Mouse (Mus musculus): Measurements from ENCODE around the gene Arid1b. TPM values are rescaled to one million over a fixed set of nuclear protein-coding genes. Genes with fewer than 3 reads are reported as not detected.
"Not testable (repeated sequence)": the region's sequence is repeated elsewhere in the genome, so short reads cannot be mapped to it uniquely, and the experiment has no call there.

Arid1b gene
- polyA plus RNA-seq, 1 experiment from 2014 or later = 8.7 TPM

- 83% methylated on average over 6 of the region's 6 CpGs for WGBS
- peaks cover 26 to 71% of the 10 kb centered on the region in 2 experiments for H3K4me1 ChIP-seq (ENCODE audit: control insufficient read depth in 2 of 2, insufficient read depth in 2 of 2, low read length in 2 of 2)
Observed at GRCm38 (mm10) chr17:5085004-5085403, 90.9 kb downstream of the Arid1b start.

GRCm38 (mm10) chr17:5085942-5086341 lies 91.8 kb downstream of the Arid1b start:
- Histone ChIP-seq H3K4me1 (ENCODE audit: control insufficient read depth in 2 of 2, insufficient read depth in 2 of 2, low read length in 2 of 2) (peaks cover 26 to 65% of the 10 kb centered on the region in 2 experiments), H3K9ac (ENCODE audit: low read length) (peak overlapping the region; percentile 55), H3K4me3 (ENCODE audit: control insufficient read depth in 1 of 2, insufficient read depth in 1 of 2, low read depth in 1 of 2, low read length in 2 of 2) (no peak overlapping the region), H3K27me3 (ENCODE audit: control insufficient read depth, insufficient read depth, low read length) (no peaks in the 10 kb centered on the region), H3K27ac (replicated peaks in 1 of 2; ENCODE audit: control insufficient read depth in 1 of 2, insufficient read depth in 1 of 2, low read depth in 2 of 2, low read length in 2 of 2) (peak overlapping the region; percentile 40 to 68), H3K4me2 (ENCODE audit: low read length) (peak overlapping the region; percentile 46), H3K36me3 (ENCODE audit: control insufficient read depth, insufficient read depth, low read length) (no peaks in the 10 kb centered on the region), H3K9me3 (ENCODE audit: control insufficient read depth, low read length) (no peaks in the 10 kb centered on the region)
- WGBS = 7% methylated on average over 5 of the region's 5 CpGs
- ATAC-seq (ENCODE audit: insufficient number of reproducible peaks, insufficient read depth, low FRiP score, low read depth) = peak; percentile 88

More at GRCm38 (mm10) chr17:5085004-5085403, 90.9 kb downstream of the Arid1b start:
- Histone ChIP-seq H3K27ac (replicated peaks in 1 of 2; ENCODE audit: control insufficient read depth in 1 of 2, insufficient read depth in 1 of 2, low read depth in 2 of 2, low read length in 2 of 2) (no peak overlapping the region), H3K27me3 (ENCODE audit: control insufficient read depth, insufficient read depth, low read length) (no peaks in the 10 kb centered on the region), H3K4me2 (ENCODE audit: low read length) (no peak overlapping the region), H3K4me3 (ENCODE audit: control insufficient read depth in 1 of 2, insufficient read depth in 1 of 2, low read depth in 1 of 2, low read length in 2 of 2) (no peak overlapping the region), H3K9ac (ENCODE audit: low read length) (no peak overlapping the region), H3K36me3 (ENCODE audit: control insufficient read depth, insufficient read depth, low read length) (no peaks in the 10 kb centered on the region), H3K9me3 (ENCODE audit: control insufficient read depth, low read length) (no peaks in the 10 kb centered on the region)
- no peak for ATAC-seq (ENCODE audit: insufficient number of reproducible peaks, insufficient read depth, low FRiP score, low read depth)

DNA sequence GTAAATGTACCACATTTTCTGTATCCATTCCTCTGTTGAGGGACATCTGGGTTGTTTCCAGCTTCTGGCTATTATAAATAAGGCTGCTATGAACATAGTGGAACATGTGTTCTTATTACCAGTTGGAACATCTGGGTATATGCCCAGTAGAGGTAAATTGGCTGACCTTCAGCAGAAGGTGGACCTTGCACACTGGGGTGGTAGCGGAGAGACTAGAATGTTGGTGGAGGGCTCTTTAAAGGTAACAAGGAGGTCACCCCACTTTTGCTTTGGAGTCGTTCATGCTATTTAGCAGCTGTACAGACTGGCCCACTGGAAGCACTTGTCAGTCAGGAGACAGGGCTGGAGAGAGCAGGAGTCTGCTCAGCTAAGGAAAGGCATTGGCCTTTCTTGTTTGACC lies 94.1 kb downstream of the Arid1b start:
- not testable (repeated sequence) for ATAC-seq (ENCODE audit: insufficient number of reproducible peaks, insufficient read depth, low FRiP score, low read depth); H3K27ac ChIP-seq (replicated peaks in 1 of 2; ENCODE audit: control insufficient read depth in 1 of 2, insufficient read depth in 1 of 2, low read depth in 2 of 2, low read length in 2 of 2); H3K9me3 ChIP-seq (ENCODE audit: control insufficient read depth, low read length); H3K27me3 ChIP-seq (ENCODE audit: control insufficient read depth, insufficient read depth, low read length); H3K4me3 ChIP-seq (ENCODE audit: control insufficient read depth in 1 of 2, insufficient read depth in 1 of 2, low read depth in 1 of 2, low read length in 2 of 2); H3K9ac ChIP-seq (ENCODE audit: low read length); H3K36me3 ChIP-seq (ENCODE audit: control insufficient read depth, insufficient read depth, low read length); H3K4me2 ChIP-seq (ENCODE audit: low read length)
- peaks cover 16 to 43% of the 10 kb centered on the region in 2 experiments for H3K4me1 ChIP-seq (ENCODE audit: control insufficient read depth in 2 of 2, insufficient read depth in 2 of 2, low read length in 2 of 2)
- 84% methylated on average over 2 of the region's 2 CpGs for WGBS

GRCm38 (mm10) chr17:5088822-5089221 lies 94.7 kb downstream of the Arid1b start:
- H3K4me3 ChIP-seq (ENCODE audit: control insufficient read depth in 1 of 2, insufficient read depth in 1 of 2, low read depth in 1 of 2, low read length in 2 of 2) = no peak overlapping the region
- no peak for ATAC-seq (ENCODE audit: insufficient number of reproducible peaks, insufficient read depth, low FRiP score, low read depth)
- no peaks in the 10 kb centered on the region for H3K9me3 ChIP-seq (ENCODE audit: control insufficient read depth, low read length)
- H3K4me1 ChIP-seq (ENCODE audit: control insufficient read depth in 2 of 2, insufficient read depth in 2 of 2, low read length in 2 of 2) = peaks cover 16 to 40% of the 10 kb centered on the region in 2 experiments
- H3K27me3 ChIP-seq (ENCODE audit: control insufficient read depth, insufficient read depth, low read length) = no peaks in the 10 kb centered on the region
- H3K27ac ChIP-seq (replicated peaks in 1 of 2; ENCODE audit: control insufficient read depth in 1 of 2, insufficient read depth in 1 of 2, low read depth in 2 of 2, low read length in 2 of 2) = no peak overlapping the region
- no peak overlapping the region for H3K9ac ChIP-seq (ENCODE audit: low read length)
- no peak overlapping the region for H3K4me2 ChIP-seq (ENCODE audit: low read length)
- H3K36me3 ChIP-seq (ENCODE audit: control insufficient read depth, insufficient read depth, low read length) = 0 out of 2 replicates have a peak, but pooled peaks cover 3% of the 10 kb centered on the region
- WGBS = 75% methylated on average over 5 of the region's 5 CpGs

DNA sequence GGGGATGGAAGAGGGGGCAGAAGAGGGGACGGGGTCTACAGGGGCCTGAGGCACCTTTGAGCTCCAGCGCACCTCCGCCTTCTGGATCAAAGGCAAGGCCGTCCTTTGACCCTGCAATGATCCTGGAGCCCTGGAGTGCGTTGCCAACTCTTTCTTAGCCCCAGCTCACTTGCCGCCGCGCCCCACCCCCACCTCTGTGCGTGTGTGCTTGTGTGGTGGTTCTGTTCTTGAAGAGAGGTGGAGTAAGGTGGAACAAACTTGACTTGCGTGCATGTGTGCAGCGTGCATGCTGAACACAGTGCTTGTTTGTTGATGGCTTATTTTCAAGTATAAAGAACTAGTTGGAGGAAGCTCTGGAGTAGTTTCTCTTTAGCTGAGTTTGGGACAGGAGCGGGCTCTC lies 95.4 kb downstream of the Arid1b start:
- Histone ChIP-seq H3K9ac (ENCODE audit: low read length) (no peak overlapping the region), H3K4me1 (ENCODE audit: control insufficient read depth in 2 of 2, insufficient read depth in 2 of 2, low read length in 2 of 2) (peaks cover 16 to 33% of the 10 kb centered on the region in 2 experiments)
- ATAC-seq (ENCODE audit: insufficient number of reproducible peaks, insufficient read depth, low FRiP score, low read depth) = no peak

DNA sequence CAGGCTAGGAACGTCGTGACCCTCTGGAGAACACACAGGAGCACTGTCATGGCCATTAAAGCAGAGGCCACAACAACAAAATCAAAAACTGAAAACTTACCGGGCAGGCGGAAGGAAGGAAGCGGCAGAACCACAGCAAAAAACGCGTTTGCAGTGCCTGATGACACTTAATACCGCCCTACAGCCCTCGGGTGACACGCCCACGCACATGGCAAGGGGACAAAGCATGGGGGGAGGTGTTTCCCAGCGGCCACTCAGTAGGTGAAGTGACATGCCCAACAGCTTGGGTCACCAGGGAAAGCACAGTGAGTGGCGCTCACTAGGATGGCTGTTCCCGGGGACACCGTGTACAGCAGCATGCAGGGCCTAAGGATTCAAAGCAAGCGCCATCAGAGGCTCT lies 97.4 kb downstream of the Arid1b start:
- H3K9ac ChIP-seq (ENCODE audit: low read length) = no peak overlapping the region
- no peak overlapping the region for H3K4me2 ChIP-seq (ENCODE audit: low read length)
- H3K4me3 ChIP-seq (ENCODE audit: control insufficient read depth in 1 of 2, insufficient read depth in 1 of 2, low read depth in 1 of 2, low read length in 2 of 2) = no peak overlapping the region
- H3K9me3 ChIP-seq (ENCODE audit: control insufficient read depth, low read length) = no peaks in the 10 kb centered on the region
- peaks cover 9 to 15% of the 10 kb centered on the region in 2 experiments for H3K4me1 ChIP-seq (ENCODE audit: control insufficient read depth in 2 of 2, insufficient read depth in 2 of 2, low read length in 2 of 2)
- no peak for ATAC-seq (ENCODE audit: insufficient number of reproducible peaks, insufficient read depth, low FRiP score, low read depth)
- H3K27ac ChIP-seq (replicated peaks in 1 of 2; ENCODE audit: control insufficient read depth in 1 of 2, insufficient read depth in 1 of 2, low read depth in 2 of 2, low read length in 2 of 2) = no peak overlapping the region
- peaks cover 5% of the 10 kb centered on the region; the same call in 1 of the 2 replicates for H3K27me3 ChIP-seq (ENCODE audit: control insufficient read depth, insufficient read depth, low read length)
- 0 out of 2 replicates have a peak, but pooled peaks cover 3% of the 10 kb centered on the region for H3K36me3 ChIP-seq (ENCODE audit: control insufficient read depth, insufficient read depth, low read length)
- 84% methylated on average over 16 of the region's 16 CpGs for WGBS

More for the DNA sequence above, 95.4 kb downstream of the Arid1b start:
- 29% methylated on average over 12 of the region's 12 CpGs for WGBS
- Histone ChIP-seq H3K9me3 (ENCODE audit: control insufficient read depth, low read length) (no peaks in the 10 kb centered on the region), H3K27me3 (ENCODE audit: control insufficient read depth, insufficient read depth, low read length) (no peaks in the 10 kb centered on the region), H3K36me3 (ENCODE audit: control insufficient read depth, insufficient read depth, low read length) (0 out of 2 replicates have a peak, but pooled peaks cover 3% of the 10 kb centered on the region), H3K4me3 (ENCODE audit: control insufficient read depth in 1 of 2, insufficient read depth in 1 of 2, low read depth in 1 of 2, low read length in 2 of 2) (no peak overlapping the region), H3K4me2 (ENCODE audit: low read length) (peak overlapping the region; percentile 22), H3K27ac (replicated peaks in 1 of 2; ENCODE audit: control insufficient read depth in 1 of 2, insufficient read depth in 1 of 2, low read depth in 2 of 2, low read length in 2 of 2) (no peak overlapping the region)

DNA sequence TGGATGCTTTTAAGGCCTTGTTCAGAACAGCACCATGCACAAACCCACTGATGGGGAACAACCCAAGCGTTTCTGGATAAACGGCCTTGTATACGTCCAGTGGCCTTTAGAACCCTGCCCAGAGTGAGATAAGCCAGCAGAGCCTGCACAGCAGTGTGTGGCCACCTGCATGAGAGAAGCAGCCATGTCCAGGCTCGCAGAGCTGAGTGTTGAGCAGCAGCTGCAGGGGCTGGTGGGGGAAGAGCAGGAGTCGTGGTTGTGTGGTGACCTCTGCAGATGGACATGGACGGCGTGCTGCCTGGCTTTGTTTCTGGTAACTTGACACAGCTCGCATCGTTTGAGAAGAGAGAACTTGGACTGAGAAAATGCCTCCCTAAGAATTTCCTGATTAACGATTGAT lies 97.8 kb downstream of the Arid1b start:
- Histone ChIP-seq H3K36me3 (ENCODE audit: control insufficient read depth, insufficient read depth, low read length) (0 out of 2 replicates have a peak, but pooled peaks cover 3% of the 10 kb centered on the region), H3K4me3 (ENCODE audit: control insufficient read depth in 1 of 2, insufficient read depth in 1 of 2, low read depth in 1 of 2, low read length in 2 of 2) (no peak overlapping the region), H3K27me3 (ENCODE audit: control insufficient read depth, insufficient read depth, low read length) (peaks cover 5% of the 10 kb centered on the region; the same call in 1 of the 2 replicates), H3K9ac (ENCODE audit: low read length) (no peak overlapping the region), H3K9me3 (ENCODE audit: control insufficient read depth, low read length) (no peaks in the 10 kb centered on the region), H3K4me2 (ENCODE audit: low read length) (no peak overlapping the region), H3K27ac (replicated peaks in 1 of 2; ENCODE audit: control insufficient read depth in 1 of 2, insufficient read depth in 1 of 2, low read depth in 2 of 2, low read length in 2 of 2) (no peak overlapping the region), H3K4me1 (ENCODE audit: control insufficient read depth in 2 of 2, insufficient read depth in 2 of 2, low read length in 2 of 2) (peaks cover 6 to 11% of the 10 kb centered on the region in 2 experiments; a peak in 3 of 4 replicates)
- WGBS = 75% methylated on average over 10 of the region's 10 CpGs
- ATAC-seq (ENCODE audit: insufficient number of reproducible peaks, insufficient read depth, low FRiP score, low read depth) = no peak

- 54% methylated on average over 2 of the region's 2 CpGs for WGBS
- H3K27ac ChIP-seq (replicated peaks in 1 of 2; ENCODE audit: control insufficient read depth in 1 of 2, insufficient read depth in 1 of 2, low read depth in 2 of 2, low read length in 2 of 2); H3K27me3 ChIP-seq (ENCODE audit: control insufficient read depth, insufficient read depth, low read length); H3K36me3 ChIP-seq (ENCODE audit: control insufficient read depth, insufficient read depth, low read length); H3K4me2 ChIP-seq (ENCODE audit: low read length); H3K9ac ChIP-seq (ENCODE audit: low read length); ATAC-seq (ENCODE audit: insufficient number of reproducible peaks, insufficient read depth, low FRiP score, low read depth); H3K9me3 ChIP-seq (ENCODE audit: control insufficient read depth, low read length); H3K4me3 ChIP-seq (ENCODE audit: control insufficient read depth in 1 of 2, insufficient read depth in 1 of 2, low read depth in 1 of 2, low read length in 2 of 2): not testable (repeated sequence)
- H3K4me1 ChIP-seq (ENCODE audit: control insufficient read depth in 2 of 2, insufficient read depth in 2 of 2, low read length in 2 of 2) = peaks cover 11 to 14% of the 10 kb centered on the region in 2 experiments; a peak in 3 of 4 replicates
Observed at GRCm38 (mm10) chr17:5093343-5093742, 99.2 kb downstream of the Arid1b start.

Measured in heart, embryonic 14.5 days (tissue).